Mouse (Mus musculus) layer of hippocampus, adult 6 months (tissue): Measurements from ENCODE around the gene Snrpa. TPM values are rescaled to one million over a fixed set of nuclear protein-coding genes. Genes with fewer than 3 reads are reported as not detected.

Experiments
- long read RNA-seq, 2 experiments: library from polyadenylated mRNA; unstranded; transcript quantifications; one replicate each; pipeline ENCODE4 v2.0.0; 2019 to 2020
- microRNA-seq: library from miRNA; unstranded; fragments of <30 nt; microRNA quantifications from one replicate; pipeline ENCODE4 v1.2.0, GENCODE M21; 2020
- polyA plus RNA-seq: library from polyadenylated mRNA; unstranded; fragments of <200 nt; fragmentation: Nextera tagmentation; gene quantifications from 2 replicates; pipeline ENCODE4 v1.2.3, GENCODE M21; 2021

The Snrpa gene
- polyA plus RNA-seq, result 157 and 164 TPM in 2 replicates
- long read RNA-seq, experiment 1, transcript Snrpa-202 (7 exons, 1,336 nt), result minor isoform, 49 of 186 reads
- long read RNA-seq, experiment 1, transcript Snrpa-201 (7 exons, 1,365 nt), result major isoform, 88 of 186 reads
- long read RNA-seq, experiment 1, transcript Snrpa-206 (6 exons, 1,288 nt), result minor isoform, 35 of 186 reads
- long read RNA-seq, experiment 1, partial matches to known transcripts, result 8 of 186 reads
- long read RNA-seq, experiment 1, other reads (novel, unspliced or antisense), result 6 of 186 reads
- long read RNA-seq, experiment 2, transcript Snrpa-201 (7 exons, 1,365 nt), result major isoform, 155 of 305 reads
- long read RNA-seq, experiment 2, transcript Snrpa-206 (6 exons, 1,288 nt), result minor isoform, 49 of 305 reads
- long read RNA-seq, experiment 2, transcript Snrpa-202 (7 exons, 1,336 nt), result minor isoform, 91 of 305 reads
- long read RNA-seq, experiment 2, partial matches to known transcripts, result 4 of 305 reads
- long read RNA-seq, experiment 2, other reads (novel, unspliced or antisense), result 4 of 305 reads

DNA sequence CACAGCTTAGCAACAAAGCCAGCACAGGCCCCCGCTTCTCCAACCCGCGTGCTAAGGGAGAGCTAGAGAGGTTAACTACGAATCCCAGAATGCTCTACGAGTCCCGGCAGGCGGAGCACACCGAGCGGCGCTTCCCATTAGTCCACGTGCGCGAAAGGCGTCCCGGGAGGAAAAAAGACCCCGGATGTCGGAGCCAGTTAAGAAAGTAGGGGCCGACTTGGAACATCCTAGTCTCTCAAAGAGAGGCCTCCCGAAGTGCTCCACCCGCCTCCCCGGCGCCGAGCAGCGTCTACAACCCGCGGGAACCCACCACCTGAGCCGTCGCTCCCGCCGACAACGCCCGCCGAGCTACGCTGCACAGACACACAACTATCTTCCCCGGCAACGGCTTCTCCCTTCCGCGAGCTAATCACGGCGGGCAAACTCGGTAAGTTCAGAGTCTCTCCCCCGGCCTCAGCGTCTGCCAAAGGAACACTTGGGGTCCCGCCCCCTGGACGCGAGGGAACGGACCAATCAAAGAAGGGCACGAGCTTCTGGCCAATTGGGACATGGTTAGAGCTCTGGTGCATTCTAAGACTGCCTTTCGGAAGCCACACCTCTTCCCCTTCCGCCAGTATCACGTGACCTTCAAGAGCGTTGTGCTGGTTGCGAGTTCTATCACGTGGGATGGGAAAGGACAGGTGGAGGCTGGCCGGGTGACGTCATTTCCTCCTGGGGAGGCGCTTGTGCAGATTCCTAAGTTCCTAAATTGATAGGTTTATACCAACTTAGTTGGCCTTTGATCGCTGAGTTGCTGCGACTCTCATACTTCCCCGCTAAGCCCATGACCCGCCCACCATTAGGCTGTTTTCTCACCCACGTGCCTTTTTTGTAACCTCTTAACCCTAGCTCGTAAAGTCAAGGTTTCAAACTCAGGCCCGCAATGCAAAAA, at the start of gene Snrpa, which contains the start of gene BC024978:
Snrpa (minus strand) TSS at position 591 of the 931 bp plus-strand sequence.
BC024978 (plus strand) TSS at position 101 of the 931 bp plus-strand sequence.

DNA sequence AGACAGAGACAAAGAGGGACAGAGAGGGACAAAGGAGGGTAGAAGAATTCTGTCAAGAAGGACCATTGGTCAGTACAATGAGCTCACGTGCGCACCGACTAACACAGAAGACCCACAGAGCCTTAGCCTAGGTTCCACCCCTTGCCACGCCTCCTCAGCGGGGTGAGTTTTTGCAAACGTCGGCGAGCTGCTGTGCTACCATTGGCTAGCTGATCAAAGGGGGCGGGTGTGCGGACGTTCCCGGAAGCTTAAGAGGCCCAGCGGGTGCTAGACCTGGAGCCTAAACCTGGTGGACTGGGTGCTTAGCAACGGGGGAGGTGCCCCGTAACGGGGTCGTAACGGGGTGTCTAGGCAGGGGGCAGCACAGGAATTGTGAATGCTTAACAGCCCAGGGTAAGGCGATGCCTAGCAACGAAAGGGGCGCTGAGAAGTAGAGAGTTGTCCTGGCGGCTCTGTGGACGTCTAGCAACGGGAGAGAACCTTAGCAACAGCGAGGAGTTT, 36.8 kb upstream of the Snrpa start, which contains the start of gene Coq8b:
Coq8b (plus strand) TSS at position 243 of the 501 bp plus-strand sequence.

DNA sequence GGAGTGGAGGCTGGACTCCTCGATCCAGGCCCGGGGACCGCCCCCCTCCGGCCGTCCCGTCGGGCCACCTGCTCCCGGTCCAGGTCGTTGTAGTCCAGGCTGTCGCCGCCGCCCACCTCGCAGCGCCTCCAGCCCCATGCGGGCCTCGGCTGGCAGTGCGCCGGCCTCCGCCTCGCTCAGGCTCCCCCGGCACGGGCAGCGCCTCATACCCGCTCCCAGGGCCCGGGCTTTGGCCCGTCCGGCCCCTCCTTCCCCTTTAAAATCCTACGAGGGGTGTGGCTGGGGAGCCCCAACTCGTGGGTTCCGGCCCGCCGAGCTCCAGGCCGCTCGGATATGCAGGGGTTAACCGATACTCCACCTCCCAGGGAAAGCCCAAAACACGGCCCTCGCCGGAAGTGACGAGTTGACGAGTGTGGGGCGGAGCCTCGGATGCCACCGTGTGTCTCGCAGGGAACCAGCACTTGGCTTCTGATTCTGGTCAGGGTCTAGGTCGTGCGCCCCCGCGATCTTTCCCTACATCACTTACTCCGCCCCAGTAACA, 32.3 kb upstream of the Snrpa start, which contains the start of gene Itpkc:
Itpkc (minus strand) TSS at position 381 of the 541 bp plus-strand sequence.

DNA sequence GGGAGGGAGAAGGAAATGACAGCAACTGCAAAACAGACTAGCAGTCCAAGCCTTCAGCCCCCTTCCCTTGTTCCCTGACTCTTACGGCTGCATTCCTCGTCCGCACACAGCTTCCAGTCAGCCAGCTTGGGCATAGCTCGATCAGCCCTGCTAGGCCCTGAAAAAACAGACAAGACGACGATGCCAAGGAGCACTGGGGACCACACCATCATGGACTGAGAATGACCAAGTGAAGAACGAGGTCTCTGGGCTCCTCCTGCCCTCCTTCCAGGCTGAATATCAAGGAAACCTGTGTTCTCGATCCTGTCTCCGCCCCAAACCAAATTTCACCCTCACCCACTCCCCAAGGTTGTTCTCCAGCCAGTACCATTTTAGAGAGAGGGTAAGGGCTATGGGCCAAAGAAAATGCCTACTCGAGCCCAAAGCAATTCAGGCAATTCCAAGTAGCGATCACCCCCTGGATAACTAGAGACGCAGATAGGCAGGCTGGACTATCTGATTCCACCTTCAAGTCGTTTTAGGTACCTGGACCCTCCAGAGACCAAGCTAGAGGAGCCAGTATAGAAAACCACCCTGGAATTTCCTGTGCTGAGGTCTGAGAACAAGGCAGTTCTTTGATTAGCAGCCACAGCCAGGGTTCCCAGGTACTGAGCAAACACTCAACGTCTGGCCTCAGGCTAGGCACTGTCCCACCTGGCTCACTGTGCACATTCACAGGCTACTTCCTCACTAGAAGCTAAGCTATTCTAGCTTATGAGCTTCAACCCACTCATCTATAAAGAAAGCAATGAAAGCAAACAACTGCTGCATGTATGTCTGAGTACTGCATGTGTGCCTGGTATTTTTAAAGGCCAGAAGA, 15.0 kb downstream of the Snrpa start, which contains the start of the genes Gm21983 and Mia:
Gm21983 (minus strand) TSS at position 250 of the 859 bp plus-strand sequence.
Mia (minus strand) TSS at position 321 of the 859 bp plus-strand sequence.

DNA sequence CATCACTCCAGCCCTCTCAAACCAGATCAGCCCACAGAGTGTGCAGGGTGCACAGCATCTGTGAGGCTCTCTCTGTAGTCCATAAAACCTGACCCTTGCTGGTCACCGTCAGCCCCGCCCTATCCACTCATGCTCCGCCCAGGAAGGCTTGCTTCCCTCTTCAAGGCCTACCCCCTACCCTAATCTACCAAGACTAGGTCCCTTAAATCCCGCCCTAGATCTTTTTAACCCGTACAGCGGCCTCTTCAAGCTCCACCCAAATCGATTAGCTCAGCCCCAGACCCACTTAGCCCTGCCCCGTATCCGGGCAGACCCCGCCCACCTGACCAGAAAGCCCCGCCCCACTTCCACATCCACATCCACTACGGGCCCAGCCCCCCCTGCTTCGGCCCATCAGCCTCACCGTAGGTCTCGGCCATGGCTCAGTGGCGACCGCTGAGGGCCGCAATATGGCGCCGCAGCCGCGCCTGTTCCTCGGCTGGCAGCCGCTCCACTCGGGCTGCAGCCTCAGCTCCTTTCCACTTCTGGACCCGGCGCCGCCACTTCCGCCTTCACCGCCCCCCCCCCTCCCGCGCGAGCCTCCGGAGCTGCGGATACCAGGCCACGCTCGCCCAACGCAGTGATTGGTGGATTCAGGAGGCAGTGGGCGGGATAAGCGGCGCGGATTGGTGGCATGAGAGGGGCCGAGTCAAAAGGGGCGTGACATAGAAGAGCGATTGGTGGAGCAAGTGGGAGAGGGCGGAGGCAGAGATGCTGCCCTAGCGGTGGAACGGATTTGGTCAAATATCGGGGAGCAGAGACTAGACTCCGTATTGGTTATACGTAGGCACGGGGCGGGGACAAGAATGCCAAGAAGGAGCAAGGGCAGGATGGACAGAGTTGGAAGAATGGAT, 17.5 kb downstream of the Snrpa start, which contains the start of gene Rab4b:
Rab4b (minus strand) TSS at position 573 of the 893 bp plus-strand sequence.

DNA sequence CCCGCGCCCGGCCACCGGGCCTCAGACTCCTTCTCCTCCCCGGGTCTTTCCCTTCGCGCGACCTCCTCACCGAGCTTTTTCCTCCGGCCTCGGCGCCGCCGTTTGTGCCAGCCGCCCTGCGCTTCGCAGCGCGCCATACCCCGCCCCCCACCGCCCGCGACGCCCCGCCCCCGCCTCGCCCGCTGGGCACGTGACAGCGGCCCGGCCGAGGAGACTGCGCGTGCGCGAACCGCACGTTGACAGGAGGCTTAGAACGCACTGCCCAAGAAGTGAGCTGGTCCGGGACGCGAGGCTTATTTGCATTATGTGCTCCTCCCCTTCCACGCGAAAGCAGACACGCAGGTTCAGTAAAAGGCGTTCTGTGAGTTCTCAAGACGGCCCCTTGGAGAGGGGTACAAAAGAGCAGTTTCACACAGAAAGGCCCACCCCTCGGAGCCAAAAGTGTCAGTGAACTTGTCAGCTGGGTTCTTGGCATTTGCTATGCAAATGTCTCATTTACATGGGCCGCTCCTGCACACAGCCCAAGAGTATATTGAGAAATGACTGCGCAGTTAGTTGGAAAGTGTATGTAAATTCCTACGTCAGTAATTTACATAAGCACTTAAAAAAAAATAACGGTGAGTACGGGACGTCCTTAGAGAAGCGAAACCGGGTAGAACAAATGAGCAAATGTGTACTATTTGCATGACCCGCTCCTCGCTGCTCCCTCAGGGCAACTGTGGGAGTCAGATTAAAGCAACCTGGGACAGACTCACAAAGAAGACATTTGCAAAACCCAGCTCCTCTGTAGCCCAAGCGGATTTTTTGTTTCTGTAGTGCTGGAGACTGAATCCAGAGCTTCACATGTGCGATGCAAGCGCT, 29.2 kb downstream of the Snrpa start, which contains the start of gene Egln2:
Egln2 (minus strand) TSS at position 189 of the 861 bp plus-strand sequence.

DNA sequence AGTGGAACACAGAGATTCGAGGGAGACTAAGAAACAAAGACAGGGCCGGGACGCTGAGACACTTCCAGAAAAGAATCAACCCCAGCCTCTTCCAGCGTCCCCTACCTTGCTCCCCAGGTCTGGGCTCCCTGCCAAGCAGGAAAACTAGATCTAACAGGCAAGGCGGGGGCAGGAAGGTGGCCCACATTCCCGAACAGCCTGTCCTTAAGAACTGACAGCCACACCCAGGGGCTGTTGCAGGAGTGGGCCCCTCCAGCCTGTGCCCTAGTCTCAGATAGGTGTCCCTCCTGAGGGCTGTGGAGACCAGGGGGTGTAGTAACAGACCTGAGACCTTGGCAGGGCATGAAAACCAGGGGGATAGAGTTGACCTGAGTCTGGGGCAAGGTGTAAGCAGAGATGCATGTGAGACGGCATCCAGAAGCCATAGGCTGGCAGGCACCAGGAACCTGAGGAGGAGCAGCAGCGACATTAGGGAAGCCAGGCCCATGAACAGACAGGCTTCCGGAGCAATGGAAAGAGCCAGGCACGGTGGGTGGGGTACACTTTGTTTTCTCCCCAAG, 42.8 kb downstream of the Snrpa start, which contains the start of gene Cyp2t4:
Cyp2t4 (plus strand) TSS at position 510 of the 560 bp plus-strand sequence.

Small RNAs within 50 kb of the gene (microRNA-seq; reads per million reads assigned to microRNA genes)
- gene Mir1191 (not detected), gene Mir3101 (0.64 reads per million)

Other genes starting within 250 kb of the Snrpa start
- not detected in 2 replicates for gene Cyp2a12, start 167.2 kb downstream of the Snrpa start, polyA plus RNA-seq
- 0.30 TPM in 1 of 2 replicates, not detected in the other for gene Cyp2f2, start 76.4 kb downstream of the Snrpa start, polyA plus RNA-seq
- gene Cyp2t4, start 42.6 kb downstream of the Snrpa start, polyA plus RNA-seq, result 0.08 TPM in 1 of 2 replicates, not detected in the other
- 70.9 and 81.1 TPM in 2 replicates for gene Egln2, start 29.5 kb downstream of the Snrpa start, polyA plus RNA-seq
- 104 and 105 TPM in 2 replicates for gene Rab4b, start 17.4 kb downstream of the Snrpa start, polyA plus RNA-seq
- not detected in 2 replicates for gene Gm21983, start 15.2 kb downstream of the Snrpa start, polyA plus RNA-seq
- gene Mia, start 15.1 kb downstream of the Snrpa start, polyA plus RNA-seq, result 24.4 and 64.8 TPM in 2 replicates
- 6.3 and 7.3 TPM in 2 replicates for gene BC024978, start 490 bp downstream of the Snrpa start, polyA plus RNA-seq
- 0.89 and 0.93 TPM in 2 replicates for gene Itpkc, start 32.4 kb upstream of the Snrpa start, polyA plus RNA-seq
- 11.0 and 11.7 TPM in 2 replicates for gene Coq8b, start 36.8 kb upstream of the Snrpa start, polyA plus RNA-seq
- gene Numbl, start 62.2 kb upstream of the Snrpa start, polyA plus RNA-seq, result 8.9 and 9.6 TPM in 2 replicates
- gene Ltbp4, start 141.4 kb upstream of the Snrpa start, polyA plus RNA-seq, result 13.3 and 18.2 TPM in 2 replicates
- 2.9 and 3.8 TPM in 2 replicates for gene Shkbp1, start 159.7 kb upstream of the Snrpa start, polyA plus RNA-seq
- gene Gm20479, start 161.1 kb upstream of the Snrpa start, polyA plus RNA-seq, result not detected in 2 replicates